Mouse (Mus musculus): ENCODE data around the gene Slc25a39. TPM values are rescaled to one million over a fixed set of nuclear protein-coding genes. Genes with fewer than 3 reads are reported as not detected.

Slc25a39 gene
- polyA plus RNA-seq, 1 experiment from 2014 or later, result 376 TPM

Small RNA genes within 50 kb of the gene (microRNA-seq; reads per million reads assigned to microRNA genes)
- not detected for gene Mir6930

Other genes starting within 250 kb of the Slc25a39 start
- 87.9 and 115 TPM in 2 replicates for gene Lsm12, start 222.7 kb downstream of the Slc25a39 start, polyA plus RNA-seq (2015; fragmentation: Nextera tagmentation; extraction: Ambion mirVana)
- gene G6pc3, start 218.3 kb downstream of the Slc25a39 start, polyA plus RNA-seq (2015; fragmentation: Nextera tagmentation; extraction: Ambion mirVana), result 26.7 and 32.1 TPM in 2 replicates
- 54.8 and 55.5 TPM in 2 replicates for gene Hdac5, start 177.8 kb downstream of the Slc25a39 start, polyA plus RNA-seq (2015; fragmentation: Nextera tagmentation; extraction: Ambion mirVana)
- 12.4 and 15.9 TPM in 2 replicates for gene BC030867, start 159.1 kb downstream of the Slc25a39 start, polyA plus RNA-seq (2015; fragmentation: Nextera tagmentation; extraction: Ambion mirVana)
- 0.05 TPM in 2 replicates for gene Asb16, start 139.2 kb downstream of the Slc25a39 start, polyA plus RNA-seq (2015; fragmentation: Nextera tagmentation; extraction: Ambion mirVana)
- gene Tmub2, start 123.0 kb downstream of the Slc25a39 start, polyA plus RNA-seq (2015; fragmentation: Nextera tagmentation; extraction: Ambion mirVana), result 52.0 and 54.3 TPM in 2 replicates
- 8.8 and 9.0 TPM in 2 replicates for gene Atxn7l3, start 111.3 kb downstream of the Slc25a39 start, polyA plus RNA-seq (2015; fragmentation: Nextera tagmentation; extraction: Ambion mirVana)
- 65.5 and 66.0 TPM in 2 replicates for gene Ubtf, start 88.2 kb downstream of the Slc25a39 start, polyA plus RNA-seq (2015; fragmentation: Nextera tagmentation; extraction: Ambion mirVana)
- 11.2 and 19.3 TPM in 2 replicates for gene Slc4a1, start 41.7 kb downstream of the Slc25a39 start, polyA plus RNA-seq (2015; fragmentation: Nextera tagmentation; extraction: Ambion mirVana)
- gene Rundc3a, start 14.5 kb downstream of the Slc25a39 start, polyA plus RNA-seq (2015; fragmentation: Nextera tagmentation; extraction: Ambion mirVana), result 6.0 and 6.8 TPM in 2 replicates
- gene Grn, start 22.4 kb upstream of the Slc25a39 start, polyA plus RNA-seq (2015; fragmentation: Nextera tagmentation; extraction: Ambion mirVana), result 221 and 245 TPM in 2 replicates
- gene Fam171a2, start 39.7 kb upstream of the Slc25a39 start, polyA plus RNA-seq (2015; fragmentation: Nextera tagmentation; extraction: Ambion mirVana), result 0.86 and 1.8 TPM in 2 replicates
- 3.1 and 3.7 TPM in 2 replicates for gene Itga2b, start 62.2 kb upstream of the Slc25a39 start, polyA plus RNA-seq (2015; fragmentation: Nextera tagmentation; extraction: Ambion mirVana)
- gene Gpatch8, start 148.4 kb upstream of the Slc25a39 start, polyA plus RNA-seq (2015; fragmentation: Nextera tagmentation; extraction: Ambion mirVana), result 31.7 and 34.5 TPM in 2 replicates
- gene Gm11627, start 171.5 kb upstream of the Slc25a39 start, polyA plus RNA-seq (2015; fragmentation: Nextera tagmentation; extraction: Ambion mirVana), result 14.9 and 15.8 TPM in 2 replicates
- gene Fzd2, start 196.4 kb upstream of the Slc25a39 start, polyA plus RNA-seq (2015; fragmentation: Nextera tagmentation; extraction: Ambion mirVana), result 9.4 and 9.8 TPM in 2 replicates